Mouse (Mus musculus) T-helper 1 cell (primary cell): Measurements from ENCODE around the gene Ptpa.

Experiments used
- in situ Hi-C: fragments of 300-600 bp; cut with MboI, MseI; formaldehyde crosslinking; loops from one replicate; pipeline ENCODE4 v1.15.1; 2025; ENCODE audit warnings: high pct_unique_total_duplicates

Ptpa gene

GRCm38 (mm10) chr2:30415936-30416648 is at the start of gene Ptpa:
Gene Ptpa, plus strand, starts transcription at chr2:30416039.
- in situ Hi-C loops = no loop called here

- in situ Hi-C loops = no loop called here
Observed at GRCm38 (mm10) chr2:30366203-30366602, 49.6 kb upstream of the Ptpa start.

GRCm38 (mm10) chr2:30371544-30371943 is 44.3 kb upstream of the Ptpa start:
- in situ Hi-C loops = no loop called here

DNA sequence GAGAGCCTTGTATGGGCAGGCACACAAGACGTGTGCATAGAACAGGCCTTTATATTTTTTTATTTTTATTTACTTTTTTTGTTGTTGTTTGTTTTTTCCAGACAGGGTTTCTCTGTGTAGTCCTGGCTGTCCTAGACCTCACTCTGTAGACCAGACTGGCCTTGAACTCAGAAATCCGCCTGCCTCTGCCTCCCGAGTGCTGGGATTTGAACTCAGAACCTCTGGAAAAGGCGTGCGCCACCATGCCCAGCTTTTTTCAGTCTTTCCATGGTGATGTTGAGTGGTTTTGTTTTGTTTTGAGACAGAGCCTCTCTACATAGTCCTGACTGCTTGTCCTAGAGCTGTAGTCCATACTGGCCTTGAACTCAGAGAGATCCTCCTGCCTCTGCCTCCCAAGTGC is 43.1 kb upstream of the Ptpa start:
- in situ Hi-C loops = no loop called here

DNA sequence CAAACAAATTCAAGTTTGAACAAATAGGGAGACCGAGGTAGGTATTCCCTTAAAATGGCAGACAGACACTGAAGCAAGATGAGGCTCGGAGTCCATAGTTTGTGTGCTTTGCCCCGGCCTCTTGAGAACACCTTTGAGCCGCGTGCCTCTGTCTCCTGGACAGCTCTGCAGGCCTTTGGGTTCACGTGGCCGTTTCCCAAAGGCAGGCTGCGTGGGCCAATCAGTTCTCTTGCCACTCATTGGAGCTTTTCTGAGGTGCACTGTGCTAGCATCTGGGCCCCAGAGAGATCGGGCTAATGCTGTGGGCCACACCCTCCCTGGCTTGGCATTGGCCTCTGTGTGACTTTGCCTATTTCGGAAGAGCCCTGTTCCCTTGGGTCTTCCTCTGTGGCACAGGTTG is 39.9 kb upstream of the Ptpa start:
- in situ Hi-C loops = no loop called here

GRCm38 (mm10) chr2:30377721-30378120 is 38.1 kb upstream of the Ptpa start:
- in situ Hi-C loops = no loop called here

DNA sequence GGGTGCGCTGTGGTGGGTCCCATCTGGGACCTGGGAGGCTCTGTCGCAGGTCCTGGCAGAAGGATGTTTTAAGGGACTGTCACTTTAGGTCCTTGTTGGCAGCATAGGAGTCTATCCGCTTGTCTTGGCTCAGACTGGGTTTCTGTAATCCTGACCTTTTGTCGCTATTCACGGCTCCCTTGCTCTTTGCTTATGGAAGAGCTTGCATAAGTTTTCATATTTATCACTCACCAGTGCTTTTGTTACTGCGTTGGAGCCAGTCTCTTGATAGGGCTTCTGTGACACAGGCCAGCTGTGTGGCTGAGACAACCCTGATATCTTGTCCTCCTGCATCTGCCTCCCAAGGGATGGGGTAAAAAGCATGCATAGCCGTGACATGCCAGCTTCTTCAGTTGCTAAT is 36.5 kb upstream of the Ptpa start:
- in situ Hi-C loops = no loop called here

DNA sequence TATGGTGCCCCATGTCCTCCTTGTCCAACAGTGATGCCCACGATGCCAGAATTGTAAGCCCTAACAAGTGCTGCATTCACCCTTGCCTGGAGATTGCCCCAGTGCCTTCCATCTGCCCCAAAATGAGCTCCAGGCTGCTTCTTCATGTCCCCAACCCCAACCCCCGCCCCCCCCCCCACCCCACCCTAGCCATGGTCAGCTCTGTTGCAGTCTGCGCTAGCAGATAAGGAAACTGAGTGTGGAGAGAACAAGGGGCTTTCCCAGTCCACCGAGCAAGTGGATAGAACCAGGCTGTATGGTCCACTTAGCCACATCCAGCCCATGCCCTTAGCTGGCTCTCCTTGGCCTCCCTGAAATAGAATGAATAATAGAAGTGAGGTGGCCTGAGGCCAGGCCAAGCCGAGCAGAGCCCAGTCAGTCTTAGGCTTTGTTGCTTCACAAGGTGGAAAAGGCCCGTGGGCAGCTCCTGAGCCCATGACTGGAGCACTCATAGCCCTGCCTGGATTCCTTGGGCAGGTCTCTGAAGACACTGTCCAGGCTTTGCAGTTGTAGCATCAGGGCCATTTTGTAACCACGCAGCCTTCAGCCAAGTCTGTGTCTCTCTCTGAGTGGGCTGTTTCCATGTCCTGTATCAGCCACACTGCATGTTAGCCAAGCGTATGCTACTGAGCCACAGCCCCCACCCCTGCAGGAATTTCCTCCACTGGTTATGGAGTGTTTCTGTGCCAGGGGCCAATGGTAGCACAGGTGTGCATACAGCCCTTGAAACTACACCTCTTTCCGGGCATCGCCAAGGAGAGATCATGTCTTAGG is 35.1 kb upstream of the Ptpa start:
- in situ Hi-C loops = no loop called here

DNA sequence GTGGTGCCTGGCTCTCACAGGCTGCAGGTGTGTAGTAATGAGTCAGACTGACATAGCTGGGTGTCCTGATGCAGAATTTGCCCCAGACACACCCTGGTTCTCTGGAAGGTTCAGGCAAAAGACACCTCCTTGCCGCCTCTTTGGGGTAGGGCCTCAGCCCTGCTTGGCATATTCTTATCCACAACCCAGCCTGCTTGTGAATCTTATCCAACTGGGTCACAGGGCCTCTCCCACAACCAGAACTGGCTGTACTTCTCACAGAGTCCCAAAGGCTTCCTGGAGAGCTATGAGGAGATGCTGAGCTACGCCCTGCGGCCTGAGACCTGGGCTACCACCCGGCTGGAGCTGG is 34.5 kb upstream of the Ptpa start:
- in situ Hi-C loops = no loop called here

- in situ Hi-C loops = no loop called here
Observed at GRCm38 (mm10) chr2:30384814-30385213, 31.0 kb upstream of the Ptpa start.

GRCm38 (mm10) chr2:30385591-30385990 is 30.2 kb upstream of the Ptpa start:
- in situ Hi-C loops = no loop called here

DNA sequence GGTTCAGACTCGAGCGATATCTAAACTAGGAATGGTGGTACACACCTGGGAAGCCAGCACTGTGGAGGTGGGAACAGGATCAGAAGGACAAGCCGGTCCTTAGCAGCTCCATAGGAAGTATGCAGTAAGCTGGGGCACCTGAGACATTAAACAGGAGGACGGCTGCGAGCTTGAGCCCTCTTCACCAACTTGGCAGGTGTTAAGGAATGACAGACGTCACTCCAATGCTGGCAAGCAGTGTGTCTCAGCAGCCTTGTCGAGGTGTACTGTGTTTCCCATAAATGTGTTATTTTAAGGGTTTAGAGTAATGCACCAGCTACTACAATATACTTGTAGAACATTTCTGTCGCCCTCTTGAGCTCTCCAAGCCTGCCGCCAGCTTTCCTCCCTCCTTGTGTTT is 28.9 kb upstream of the Ptpa start:
- in situ Hi-C loops = no loop called here

DNA sequence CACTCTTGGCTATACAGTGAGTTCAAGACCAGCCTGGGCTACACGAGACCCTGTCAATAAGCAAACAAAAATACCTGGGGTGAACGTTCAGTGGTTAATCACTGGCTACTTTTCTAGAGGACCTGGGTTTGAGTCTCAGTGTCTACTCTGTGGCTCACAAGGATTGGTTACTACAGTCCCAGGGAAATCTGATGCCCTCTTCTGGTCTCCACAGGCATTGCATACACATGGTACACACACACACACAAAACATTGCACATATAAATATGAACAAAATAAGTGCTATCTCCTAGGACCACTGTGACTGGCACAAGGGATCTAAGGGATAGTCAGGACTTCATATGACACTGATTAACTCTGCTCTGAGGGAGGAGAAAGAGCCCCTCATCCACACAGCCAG is 26.8 kb upstream of the Ptpa start:
- in situ Hi-C loops = no loop called here

GRCm38 (mm10) chr2:30392114-30392576 is 23.7 kb upstream of the Ptpa start, which contains the start of gene Dolpp1:
Gene Dolpp1, plus strand, starts transcription at chr2:30392254.
- in situ Hi-C loops = no loop called here

DNA sequence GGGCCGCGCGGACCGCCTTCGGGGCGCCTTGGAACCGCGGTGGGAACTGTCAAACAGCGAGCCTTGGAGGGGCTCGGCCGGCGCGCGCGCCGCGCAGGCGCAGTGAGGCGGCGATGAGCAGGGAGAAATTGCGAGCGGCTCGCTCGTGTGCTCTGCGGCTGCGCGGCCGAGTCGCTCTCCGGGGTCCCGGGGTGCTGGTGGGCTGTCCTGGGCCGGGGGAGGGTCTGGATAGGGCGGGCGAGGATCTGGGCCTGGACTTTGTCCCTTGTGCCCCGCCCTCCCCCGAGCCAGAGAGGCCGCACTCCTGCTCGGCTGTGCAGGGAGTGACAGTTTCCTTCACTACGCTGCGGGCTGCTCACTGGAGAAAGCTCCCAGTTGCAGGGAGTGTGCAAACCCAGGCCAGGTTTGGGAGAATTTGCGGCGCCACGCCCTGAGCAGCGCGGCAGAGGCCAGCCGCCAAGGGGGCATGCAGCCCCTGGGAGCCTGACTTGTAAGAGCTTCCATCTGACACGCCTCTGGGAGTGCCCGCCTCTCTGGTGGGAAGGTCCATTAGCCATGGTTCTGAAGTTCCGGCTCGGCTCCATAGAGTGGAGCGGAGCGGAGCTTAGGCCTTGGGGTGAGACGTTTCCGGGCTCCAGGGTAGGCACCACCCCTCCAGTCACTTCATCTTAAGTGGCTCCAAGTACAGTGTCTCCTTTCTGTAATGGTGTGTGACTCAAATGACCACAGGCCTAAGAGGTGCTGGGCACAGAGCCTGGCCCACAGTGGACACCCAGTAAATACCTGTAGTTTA is 23.1 kb upstream of the Ptpa start:
- in situ Hi-C loops = no loop called here

DNA sequence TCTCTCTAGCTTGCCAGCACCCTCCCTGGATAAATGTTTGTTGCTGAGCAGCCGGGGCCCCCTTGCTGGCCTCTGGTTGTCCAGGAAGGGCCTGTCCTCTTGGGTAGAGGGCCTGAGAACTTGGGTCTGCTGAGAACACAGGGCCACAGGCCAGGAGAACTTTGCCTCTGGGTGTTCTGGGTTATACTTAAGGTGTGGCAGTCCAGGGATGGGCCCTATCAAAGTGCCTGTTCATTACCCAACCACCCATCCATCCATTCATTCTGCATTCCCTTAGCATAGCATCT is 22.5 kb upstream of the Ptpa start:
- in situ Hi-C loops = no loop called here

DNA sequence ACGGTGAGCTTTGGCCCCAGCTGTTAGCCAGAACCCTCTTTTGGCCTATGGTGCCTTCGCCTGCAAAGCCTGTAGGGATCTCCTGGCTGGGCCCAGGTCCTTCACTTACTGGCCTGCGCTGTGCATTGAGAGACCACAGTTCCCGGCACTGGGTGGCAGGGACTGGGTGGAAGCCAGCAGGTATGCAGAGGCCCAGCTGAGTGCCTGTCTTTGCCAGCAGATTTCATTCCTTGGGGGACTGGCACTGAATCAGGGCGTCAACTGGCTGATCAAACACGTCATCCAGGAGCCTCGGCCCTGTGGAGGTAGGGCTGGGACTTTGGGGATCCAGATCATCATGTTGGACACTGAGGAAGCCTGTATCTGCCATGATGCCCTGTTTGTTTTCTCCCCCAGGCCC is 20.1 kb upstream of the Ptpa start:
- in situ Hi-C loops = no loop called here

DNA sequence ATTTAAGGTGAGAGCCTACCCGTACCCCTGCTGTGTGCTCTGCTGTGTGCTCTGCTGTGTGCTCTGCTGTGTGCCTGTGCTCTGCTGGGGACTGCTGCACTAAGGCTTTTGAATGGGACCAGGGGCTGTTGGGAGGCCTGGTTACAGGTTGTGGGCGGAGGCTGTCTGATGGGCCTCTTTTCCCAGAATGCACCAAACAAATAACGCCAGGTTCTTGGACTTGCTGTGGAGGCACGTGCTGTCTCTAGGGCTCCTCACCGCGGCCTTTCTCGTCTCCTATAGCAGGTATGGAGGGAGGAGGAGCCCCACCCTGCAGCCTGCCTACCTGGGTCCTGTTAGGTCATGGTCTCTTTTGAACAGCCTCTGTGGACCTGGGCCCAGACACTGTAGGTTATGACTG is 19.6 kb upstream of the Ptpa start:
- in situ Hi-C loops = no loop called here

DNA sequence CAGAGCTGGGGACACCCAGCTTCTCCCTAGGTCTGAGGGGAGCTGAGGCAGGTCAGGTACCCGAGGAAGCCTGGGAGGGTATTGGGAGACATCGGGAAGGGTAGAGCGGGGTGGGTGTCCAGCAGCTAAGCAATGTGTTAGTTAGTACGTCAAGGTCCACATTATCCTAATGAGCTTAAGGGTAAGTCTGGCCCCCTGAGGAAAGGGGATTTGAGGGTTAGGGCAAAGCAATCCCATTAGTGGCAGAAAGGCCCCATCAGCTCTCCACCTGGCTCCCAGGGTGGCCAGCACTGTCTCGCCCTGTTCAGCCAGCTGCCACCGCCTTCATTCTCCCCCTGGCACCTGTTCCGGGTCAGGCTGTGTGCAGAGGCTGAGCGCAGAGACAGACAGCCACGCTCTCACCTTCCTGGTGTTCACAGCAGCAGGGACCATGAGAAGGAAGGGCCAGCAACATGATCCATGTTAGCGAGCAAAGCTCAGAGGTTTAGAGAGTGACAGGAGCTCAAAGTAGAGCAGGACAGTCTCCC is 17.8 kb upstream of the Ptpa start:
- in situ Hi-C loops = no loop called here

DNA sequence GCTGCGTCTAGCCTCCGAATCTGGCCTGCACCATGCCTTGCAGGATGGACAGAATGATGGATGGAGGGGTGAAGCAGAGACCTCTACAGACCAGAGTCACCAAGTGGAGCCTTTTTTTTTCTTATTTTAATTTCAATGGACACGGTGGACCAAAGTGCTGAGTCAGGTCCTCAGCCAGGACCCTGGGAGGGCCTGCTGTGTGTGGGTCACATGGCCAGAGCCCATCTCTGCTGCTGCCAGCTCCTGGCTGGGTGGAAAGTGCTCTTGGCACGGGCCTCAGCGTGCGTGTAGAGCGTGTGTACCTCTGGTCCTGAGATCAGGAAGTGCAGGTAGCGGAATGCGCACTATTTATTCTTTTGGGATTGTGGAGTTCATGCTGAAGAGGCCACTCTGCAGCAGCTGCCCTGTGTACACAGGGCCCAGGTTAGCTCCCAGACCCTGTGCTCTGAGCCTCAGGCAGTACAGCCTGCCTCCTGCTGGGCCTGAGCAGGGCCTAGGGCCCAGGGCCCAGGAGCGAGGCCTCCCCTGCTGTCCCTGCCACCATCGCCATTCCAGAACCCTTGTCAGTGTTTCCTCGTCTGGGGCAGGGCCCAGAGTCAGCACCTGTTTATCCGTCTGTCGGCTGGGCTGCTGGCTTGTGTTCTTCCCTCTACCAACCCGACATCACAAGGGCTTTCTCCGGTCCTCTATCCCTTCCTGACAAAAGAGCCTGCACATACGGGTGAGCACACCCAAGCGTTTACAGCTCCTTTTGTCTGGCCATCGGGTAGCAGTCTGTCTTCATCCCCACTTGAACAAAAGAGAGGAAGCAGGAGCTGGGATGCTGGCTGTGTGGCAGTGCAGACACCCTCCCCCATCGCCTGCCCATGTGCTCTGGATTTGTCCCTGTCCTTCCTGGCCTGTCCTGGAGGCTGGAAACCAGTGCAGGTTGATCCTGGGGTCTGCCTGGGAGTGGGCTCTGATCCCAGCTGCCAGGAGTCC is 16.4 kb upstream of the Ptpa start:
- in situ Hi-C loops = no loop called here

- in situ Hi-C loops = no loop called here
Observed at GRCm38 (mm10) chr2:30401581-30401980, 14.3 kb upstream of the Ptpa start.
